Mouse (Mus musculus) left cerebral cortex, postnatal 14 days (tissue): ENCODE results near the gene Pde7b. TPM values are rescaled to one million over a fixed set of nuclear protein-coding genes. Genes with fewer than 3 reads are reported as not detected.
"Not testable (repeated sequence)": the region's sequence is repeated elsewhere in the genome, so short reads cannot be mapped to it uniquely, and the experiment has no call there.

Experiments
- DNase-seq, 2 experiments: peaks; one replicate each; pipeline ENCODE4 v3.0.0; 2021 to 2022; ENCODE audit warnings: low spot score in 2 of 2, mixed read lengths in 1 of 2
- intact Hi-C: fragments of 180-260 bp; cut with DNase I; formaldehyde crosslinking; loops from one replicate; pipeline ENCODE4 v1.15.1; 2025
- total RNA-seq, 2 experiments: library from RNA; stranded (reverse); gene quantifications; 2 replicates each; pipeline ENCODE4 v1.2.3; 2021

The Pde7b gene
- total RNA-seq, 2 experiments from 2014 or later, result 28.2 to 30.4 TPM

- intact Hi-C loops, result no loop called here
- DNase-seq, result no peak
Observed at GRCm38 (mm10) chr10:20575002-20575401, 149.9 kb downstream of the Pde7b start.

GRCm38 (mm10) chr10:20574414-20574813, 150.5 kb downstream of the Pde7b start:
- intact Hi-C loops, result no loop called here
- no peak for DNase-seq

- intact Hi-C loops, result no loop called here
- no peak for DNase-seq
Observed at GRCm38 (mm10) chr10:20571521-20571920, 153.4 kb downstream of the Pde7b start.

GRCm38 (mm10) chr10:20568630-20569029, 156.2 kb downstream of the Pde7b start:
- DNase-seq, result no peak
- intact Hi-C loops, result no loop called here

- intact Hi-C loops, result no loop called here
- DNase-seq, result no peak
Observed at GRCm38 (mm10) chr10:20567684-20568236, 157.1 kb downstream of the Pde7b start.

GRCm38 (mm10) chr10:20556477-20556876, 168.4 kb downstream of the Pde7b start:
- DNase-seq, result no peak
- intact Hi-C loops, result no loop called here

GRCm38 (mm10) chr10:20551341-20551740, 173.5 kb downstream of the Pde7b start:
- intact Hi-C loops, result no loop called here
- no peak for DNase-seq

GRCm38 (mm10) chr10:20550771-20551170, 174.1 kb downstream of the Pde7b start:
- intact Hi-C loops, result no loop called here

GRCm38 (mm10) chr10:20550161-20550560, 174.7 kb downstream of the Pde7b start:
- intact Hi-C loops, result no loop called here
- DNase-seq, result no peak

More at GRCm38 (mm10) chr10:20550771-20551170, 174.1 kb downstream of the Pde7b start:
- DNase-seq, result no peak

- intact Hi-C loops, result no loop called here
- DNase-seq, result no peak
Observed at GRCm38 (mm10) chr10:20548833-20549710, 175.8 kb downstream of the Pde7b start.

GRCm38 (mm10) chr10:20547951-20548551, 176.8 kb downstream of the Pde7b start:
- peak; percentile 31 to 44 for DNase-seq
- intact Hi-C loops, result no loop called here

GRCm38 (mm10) chr10:20543121-20543520, 181.8 kb downstream of the Pde7b start:
- no peak for DNase-seq
- intact Hi-C loops, result no loop called here

GRCm38 (mm10) chr10:20533811-20534210, 191.1 kb downstream of the Pde7b start:
- DNase-seq, result no peak
- intact Hi-C loops, result no loop called here

GRCm38 (mm10) chr10:20531921-20532320, 193.0 kb downstream of the Pde7b start:
- no peak for DNase-seq
- intact Hi-C loops, result no loop called here

GRCm38 (mm10) chr10:20528544-20529411, 196.1 kb downstream of the Pde7b start:
- intact Hi-C loops, result no loop called here
- peak; percentile 23 to 49 for DNase-seq

GRCm38 (mm10) chr10:20527737-20528136, 197.1 kb downstream of the Pde7b start:
- DNase-seq, result no peak
- intact Hi-C loops, result no loop called here

GRCm38 (mm10) chr10:20518529-20518889, 206.4 kb downstream of the Pde7b start:
- intact Hi-C loops, result no loop called here
- no peak for DNase-seq

- DNase-seq, intact Hi-C loops: not testable (repeated sequence)
Observed at GRCm38 (mm10) chr10:20517756-20518528, 206.9 kb downstream of the Pde7b start.

GRCm38 (mm10) chr10:20513891-20514290, 211.0 kb downstream of the Pde7b start:
- intact Hi-C loops, result no loop called here
- no peak for DNase-seq
